Mouse (Mus musculus) c-Kit-positive CD71-negative TER-119-negative erythroid progenitor cells, embryonic 14.5 days (primary cell): Measurements from ENCODE around the gene Cyfip1.

ENCODE experiments used
- DNase-seq: peaks from one replicate; pipeline ENCODE4 v3.0.0-alpha.2; 2013; ENCODE audit warnings: low read depth

Gene Cyfip1

DNA sequence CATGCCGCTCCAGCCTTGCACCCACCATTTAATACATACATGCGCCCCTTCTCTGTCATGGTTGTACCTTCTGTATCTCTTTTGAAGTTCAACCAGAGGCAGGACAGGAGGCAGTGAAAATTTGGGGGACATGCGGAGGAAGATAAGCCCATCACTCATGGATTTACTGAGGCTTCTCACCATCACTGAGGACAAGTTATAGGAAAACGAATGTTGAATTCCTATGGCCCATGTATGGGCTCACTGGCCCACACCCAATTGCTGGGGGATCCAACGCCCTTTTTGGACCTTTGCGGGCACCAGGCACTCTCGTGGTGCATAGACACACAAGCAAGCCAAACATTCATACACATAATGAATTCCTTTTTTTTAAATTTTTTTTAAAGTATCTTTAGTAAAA is at the start of gene Cyfip1:
Gene Cyfip1, plus strand, starts transcription at position 301 of the 400 bp plus-strand sequence.
- DNase-seq, result no peak

GRCm38 (mm10) chr7:55792280-55792679 is 49.3 kb upstream of the Cyfip1 start:
- no peak for DNase-seq

DNA sequence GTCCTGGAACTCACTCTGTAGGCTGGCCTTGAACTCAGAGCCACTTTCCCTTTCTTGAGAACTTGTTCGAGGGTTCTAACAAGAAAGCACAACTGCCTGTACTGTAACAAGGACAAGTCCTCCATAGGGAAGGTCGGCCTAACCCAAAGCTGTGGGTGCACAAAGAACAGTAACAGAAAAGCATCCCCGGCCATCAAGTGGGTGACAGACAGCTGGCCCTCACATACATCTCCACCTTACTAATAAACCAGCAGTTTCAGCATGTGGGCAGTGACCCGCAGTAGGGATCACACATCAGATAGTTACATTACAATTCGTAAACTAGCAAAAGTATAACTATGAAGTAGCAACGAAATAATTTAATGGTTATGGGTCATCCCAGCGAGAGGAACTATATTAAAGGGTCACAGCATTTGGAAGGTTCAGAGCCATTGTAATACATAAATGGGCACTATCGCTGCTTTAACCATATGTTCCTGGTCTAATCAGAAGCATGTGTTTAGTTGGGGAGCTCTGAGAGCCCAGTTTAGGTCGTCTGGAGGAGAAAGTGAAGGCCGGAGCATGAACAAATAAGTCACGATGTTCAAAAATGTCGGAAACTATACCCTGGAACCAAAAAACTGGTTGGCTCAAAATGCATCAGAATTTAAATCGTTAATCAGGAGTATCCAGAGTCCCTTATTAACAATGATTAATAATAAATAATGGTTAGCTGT is 48.2 kb upstream of the Cyfip1 start:
- DNase-seq, result no peak

DNA sequence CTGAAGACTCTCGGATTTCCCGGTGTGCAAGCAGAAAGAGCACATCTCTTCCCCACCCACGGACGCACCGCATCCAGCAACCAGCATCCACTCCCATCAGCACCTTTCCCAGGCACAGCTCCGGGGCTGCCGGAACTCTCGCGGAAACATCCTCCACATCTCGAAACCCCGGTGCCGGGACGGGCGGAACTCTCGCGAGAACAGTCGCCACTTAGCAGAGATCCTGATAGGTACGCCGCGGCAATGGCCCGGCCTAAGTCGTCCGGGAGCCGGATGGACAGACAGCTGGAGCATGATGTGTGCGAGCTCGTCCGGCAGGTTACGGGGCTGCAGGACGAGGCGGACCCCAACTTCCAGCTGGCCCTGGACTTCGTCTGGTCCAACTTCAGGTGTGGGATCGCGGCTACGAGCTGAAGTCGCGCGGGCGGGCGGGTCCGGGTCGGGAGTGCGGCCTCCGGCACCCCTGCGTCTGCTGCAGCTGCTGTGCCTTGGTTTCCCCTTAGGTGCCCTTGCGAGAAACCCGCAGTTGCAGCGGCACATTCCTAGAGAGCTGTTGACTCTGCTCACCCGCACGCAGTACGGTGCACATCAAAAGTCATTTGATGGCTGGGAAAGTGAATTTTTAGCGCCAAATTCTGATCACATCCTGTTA is 47.5 kb upstream of the Cyfip1 start, which contains the start of gene Tubgcp5:
Gene Tubgcp5, plus strand, starts transcription at position 203 of the 652 bp plus-strand sequence.
- DNase-seq, result peak; percentile 92

- DNase-seq, result no peak
These were observed 41.6 kb upstream of the Cyfip1 start for GRCm38 (mm10) chr7:55799981-55800380.

- no peak for DNase-seq
These were observed 31.6 kb upstream of the Cyfip1 start for GRCm38 (mm10) chr7:55809967-55810366.

- no peak for DNase-seq
These were observed 17.1 kb upstream of the Cyfip1 start for GRCm38 (mm10) chr7:55824468-55824867.

DNA sequence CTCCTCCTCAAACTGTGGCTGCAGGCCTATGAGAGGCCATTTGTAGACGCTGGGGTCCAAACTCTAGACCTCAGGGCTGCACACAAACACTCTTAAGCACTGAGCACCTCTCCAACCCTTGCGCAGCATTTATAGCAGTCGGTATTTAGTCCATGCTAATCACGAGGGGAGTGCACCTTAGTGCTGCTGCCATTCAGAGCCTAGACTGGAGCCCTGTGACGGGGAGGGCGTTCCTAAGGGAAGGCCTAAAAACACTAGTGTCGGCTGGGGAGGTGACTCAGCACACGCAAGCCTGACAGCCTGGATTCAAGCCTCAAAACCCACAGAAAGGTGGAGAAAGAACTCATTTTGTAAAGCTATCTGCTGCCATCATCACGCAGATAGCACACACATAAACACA is 14.0 kb upstream of the Cyfip1 start:
- DNase-seq, result no peak

DNA sequence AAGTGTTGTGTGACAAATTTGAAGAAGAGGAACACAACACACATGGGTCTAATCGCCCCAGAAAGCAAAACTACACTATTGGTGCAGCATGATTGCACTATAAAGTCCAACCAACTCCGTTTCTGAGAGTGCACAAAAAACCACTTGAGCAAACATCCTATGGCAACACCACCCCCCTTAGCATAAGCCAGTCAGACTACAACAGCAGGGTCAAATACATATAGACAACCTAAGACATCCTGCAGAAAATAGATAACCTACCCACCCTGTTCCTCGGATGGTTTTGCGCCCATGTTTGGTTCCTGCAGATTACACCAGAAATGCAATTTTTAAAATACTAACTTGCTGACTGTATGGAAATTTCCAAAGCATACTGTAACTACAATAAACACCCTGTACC is 4.7 kb upstream of the Cyfip1 start:
- no peak for DNase-seq

DNA sequence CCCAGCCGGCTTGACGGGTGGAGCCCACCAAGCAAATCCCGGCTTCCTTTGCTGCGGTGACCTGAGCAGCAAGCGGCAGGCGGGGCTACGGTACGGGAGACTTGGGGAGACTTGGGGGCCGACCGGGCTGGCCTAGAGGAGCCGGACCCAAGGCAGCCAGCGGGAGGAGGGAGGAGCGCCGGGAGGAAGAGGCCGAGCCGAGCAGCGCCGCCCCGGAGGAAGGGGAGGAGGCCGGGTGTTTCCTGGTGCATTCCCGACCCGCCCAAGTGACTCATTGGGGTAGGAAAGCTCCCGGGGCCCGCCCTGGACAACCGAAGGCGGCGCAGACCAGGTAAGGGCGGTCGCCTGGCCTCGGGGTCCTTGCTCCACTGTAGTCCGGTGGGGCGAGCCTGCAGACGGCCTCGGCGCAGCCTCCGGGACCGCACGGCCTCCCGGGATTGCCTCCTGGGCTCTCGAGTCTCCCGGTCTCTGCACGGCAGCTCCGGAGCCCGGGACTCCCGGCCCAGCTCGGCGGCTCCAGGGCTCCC is 495 bp downstream of the Cyfip1 start:
- DNase-seq, result peak; percentile 65

GRCm38 (mm10) chr7:55842504-55843152 is 1.1 kb downstream of the Cyfip1 start:
- DNase-seq, result no peak

DNA sequence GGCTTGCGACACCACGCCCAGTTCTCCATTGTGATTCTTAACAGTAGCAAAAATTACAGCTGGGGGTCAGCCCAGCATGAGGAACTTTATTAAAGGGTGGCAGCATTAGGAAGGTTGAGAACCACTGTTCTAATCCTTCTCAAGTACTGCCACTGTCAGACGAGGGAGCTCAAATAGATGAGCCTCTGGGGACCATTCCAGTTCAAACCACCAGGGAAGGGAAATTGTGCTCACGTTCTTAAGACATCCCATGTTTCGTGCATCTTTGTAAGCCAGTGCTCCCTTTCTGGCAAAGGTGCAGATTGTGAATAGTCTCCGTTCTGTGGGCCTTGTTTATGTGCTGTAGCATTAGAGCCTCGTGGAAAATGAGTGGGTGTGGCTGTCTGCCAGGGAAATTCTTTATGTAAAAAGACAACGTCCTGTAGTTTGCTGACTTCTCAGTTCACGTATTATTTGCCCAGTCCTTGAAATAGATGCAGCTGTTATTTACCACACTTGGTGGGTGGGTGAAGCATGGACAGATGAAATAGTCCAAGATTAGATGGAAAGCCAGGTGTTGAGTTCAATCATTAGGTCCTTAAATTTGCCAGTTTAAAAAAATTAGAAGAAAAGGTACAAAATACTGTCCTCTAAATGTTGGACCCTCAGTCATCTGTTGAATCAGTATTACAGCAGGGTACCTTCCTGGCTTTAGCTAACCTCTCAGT is 5.2 kb downstream of the Cyfip1 start:
- no peak for DNase-seq

DNA sequence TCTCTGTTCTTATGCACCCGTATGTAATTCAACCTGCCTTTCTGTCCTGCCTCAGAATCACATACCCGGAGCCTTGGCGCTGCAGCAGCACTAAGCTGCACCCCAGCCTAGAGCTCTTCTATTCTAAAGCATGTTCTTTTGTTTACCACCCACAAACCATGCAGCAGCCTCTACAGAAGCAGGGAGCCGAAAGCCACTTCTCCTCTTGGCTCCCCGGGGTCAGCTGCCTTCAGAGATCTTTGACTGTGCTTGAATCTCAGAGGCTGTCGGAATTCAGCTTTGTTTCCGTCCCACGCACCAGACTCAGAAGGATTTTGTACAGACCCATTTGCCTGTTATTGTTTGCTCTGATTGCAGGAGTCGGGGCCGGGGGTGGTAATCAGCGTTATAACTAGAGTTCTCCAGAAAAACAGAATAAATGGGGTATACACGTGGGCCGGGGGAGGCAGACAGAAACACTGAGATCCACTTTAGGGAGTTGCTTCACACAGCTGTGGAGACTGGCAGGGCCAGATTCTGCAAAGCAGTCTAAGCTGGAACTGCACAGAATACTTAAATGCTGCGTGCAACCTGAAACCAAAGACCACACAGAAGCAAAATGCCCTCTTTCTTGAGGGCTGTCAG is 8.5 kb downstream of the Cyfip1 start:
- no peak for DNase-seq

GRCm38 (mm10) chr7:55852787-55853186 is 11.2 kb downstream of the Cyfip1 start:
- peak; percentile 38 for DNase-seq

GRCm38 (mm10) chr7:55855597-55855996 is 14.1 kb downstream of the Cyfip1 start:
- no peak for DNase-seq

GRCm38 (mm10) chr7:55856741-55857140 is 15.2 kb downstream of the Cyfip1 start:
- no peak for DNase-seq

- no peak for DNase-seq
These were observed 16.2 kb downstream of the Cyfip1 start for GRCm38 (mm10) chr7:55857729-55858128.

DNA sequence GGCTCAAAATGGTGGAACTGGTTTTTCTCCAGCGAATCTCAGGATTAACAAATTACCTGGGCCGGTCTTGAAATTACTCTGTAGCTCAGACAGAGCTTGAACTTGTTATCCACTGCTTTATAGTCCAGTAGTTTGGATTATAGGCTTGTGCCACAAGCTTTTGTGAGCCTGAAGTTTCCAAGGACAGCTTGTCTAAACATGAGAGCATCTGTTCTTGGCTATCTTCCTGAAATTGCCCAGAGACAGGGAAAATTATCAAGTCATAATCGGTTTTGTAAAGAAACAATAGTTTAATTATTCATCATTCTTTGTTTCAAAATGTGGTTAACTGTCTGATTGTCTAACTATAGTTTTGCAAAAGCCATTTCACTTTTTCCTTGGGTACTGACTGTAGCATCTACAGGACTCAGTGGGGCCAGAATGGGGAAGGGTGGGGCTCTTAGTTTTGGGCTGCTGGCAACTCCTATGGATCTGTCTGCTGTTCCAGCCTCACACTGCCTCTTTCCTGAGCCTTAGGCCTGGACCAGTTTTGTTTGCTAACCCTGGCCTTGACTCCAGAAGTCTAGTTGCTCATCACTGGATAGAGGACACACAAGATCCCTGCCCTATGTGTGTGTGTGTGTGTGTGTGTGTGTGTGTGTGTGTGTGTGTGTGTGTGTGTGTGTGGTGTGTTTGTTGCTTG is 17.4 kb downstream of the Cyfip1 start:
- no peak for DNase-seq

DNA sequence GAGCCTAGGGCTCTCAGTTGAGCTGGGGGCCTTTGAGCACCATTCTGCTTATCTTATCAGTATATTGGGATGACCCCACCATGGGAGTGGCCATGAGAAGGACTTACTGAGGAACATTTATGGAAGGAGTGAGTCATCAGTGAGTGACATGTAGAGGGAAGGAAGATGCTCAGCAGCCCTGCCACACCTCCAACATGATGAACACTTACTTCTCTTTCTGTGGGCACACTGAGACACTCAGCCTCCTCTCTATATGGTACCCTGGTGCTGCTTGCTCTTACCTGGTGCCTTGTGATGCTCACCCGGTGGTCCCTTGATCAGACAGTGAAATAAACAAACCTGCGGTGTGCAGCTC is 17.9 kb downstream of the Cyfip1 start:
- no peak for DNase-seq

DNA sequence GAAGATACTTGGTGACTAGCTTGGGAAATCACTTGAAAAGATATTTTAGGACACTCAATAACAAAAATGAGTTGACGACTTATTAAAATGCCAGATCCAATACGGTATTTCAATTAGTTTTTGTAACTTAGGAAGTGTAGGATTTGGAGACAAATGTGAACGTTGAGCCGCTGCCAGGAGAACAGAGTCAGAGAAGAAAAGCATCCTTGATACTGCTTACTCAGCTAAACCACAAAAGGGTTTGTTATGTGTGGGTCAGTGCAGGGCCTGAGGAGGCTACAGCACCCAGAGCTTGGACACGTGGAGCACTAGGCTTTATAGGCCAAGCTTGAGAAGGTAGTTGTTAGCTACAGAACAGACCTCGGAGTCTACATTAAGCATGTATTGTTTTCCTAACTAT is 18.4 kb downstream of the Cyfip1 start:
- no peak for DNase-seq

DNA sequence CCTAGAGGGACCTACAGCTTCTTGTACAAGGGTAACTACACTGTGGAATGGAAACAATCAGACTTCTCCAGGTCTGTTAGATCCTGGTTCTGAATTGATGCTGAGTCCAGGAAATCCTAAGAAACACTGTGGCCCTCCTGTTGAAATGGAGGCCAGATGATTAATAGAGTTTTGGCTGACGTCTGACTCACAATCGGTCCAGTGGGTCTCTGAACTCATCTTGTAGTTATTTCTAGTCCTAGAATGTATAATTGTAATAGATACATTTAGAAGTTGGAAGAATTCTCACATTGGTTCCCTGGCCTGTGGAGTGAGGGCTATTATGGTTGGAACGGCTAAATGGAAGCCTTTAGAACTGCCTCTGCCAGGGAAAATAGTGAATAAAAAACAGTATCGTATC is 19.6 kb downstream of the Cyfip1 start:
- no peak for DNase-seq
